Mouse (Mus musculus) brain, embryonic 14.5 days (tissue): ENCODE results near the gene Aida.

Experiments
- CTCF ChIP-seq: fragments of 200-500 bp; IDR thresholded peaks from 2 replicates; pipeline ENCODE4 v1.5.1; 2012; ENCODE audit warnings: inconsistent platforms, mild to moderate bottlenecking, moderate library complexity, borderline replicate concordance; ENCODE audit not compliant: insufficient read depth, insufficient read length; ENCODE audit errors: extremely low read depth
- POLR2A ChIP-seq: fragments of 200-500 bp; IDR thresholded peaks from 2 replicates; pipeline ENCODE4 v1.6.1; 2012; ENCODE audit warnings: mild to moderate bottlenecking, inconsistent platforms, borderline replicate concordance; ENCODE audit not compliant: poor library complexity, insufficient read depth, insufficient read length, severe bottlenecking; ENCODE audit errors: extremely low read depth

- TF ChIP-seq POLR2A: no peak
- TF ChIP-seq CTCF: no peak
Measured at GRCm38 (mm10) chr1:183252574-183252973, 43.8 kb upstream of the Aida start.
